Mouse (Mus musculus): ENCODE results near the gene Sdk1. TPM values are rescaled to one million over a fixed set of nuclear protein-coding genes. Genes with fewer than 3 reads are reported as not detected.

Sdk1 gene
- polyA plus RNA-seq, 1 experiment from 2014 or later: 1.7 TPM

- no peak for ATAC-seq (ENCODE audit: low FRiP score, low read depth)
- Histone ChIP-seq H3K27me3 (peaks cover 33% of the 10 kb centered on the region; the same call in 1 of the 2 replicates), H3K9me3 (peaks cover 5% of the 10 kb centered on the region; the same call in 1 of the 2 replicates), H3K27ac (replicated peaks) (no peak overlapping the region), H3K36me3 (no peaks in the 10 kb centered on the region), H3K4me2 (replicated peaks) (no peak overlapping the region), H3K9ac (replicated peaks) (no peak overlapping the region), H3K4me3 (no peak overlapping the region), H3K4me1 (no peaks in the 10 kb centered on the region)
- 80% methylated on average over 5 of the region's 5 CpGs for WGBS
Measured at GRCm38 (mm10) chr5:142188765-142189164, 947.5 kb downstream of the Sdk1 start.

GRCm38 (mm10) chr5:142209911-142210310 lies 968.6 kb downstream of the Sdk1 start:
- no peak overlapping the region for H3K4me3 ChIP-seq
- H3K9ac ChIP-seq (replicated peaks): no peak overlapping the region
- H3K9me3 ChIP-seq: no peaks in the 10 kb centered on the region
- H3K27ac ChIP-seq (replicated peaks): no peak overlapping the region
- no peaks in the 10 kb centered on the region for H3K4me1 ChIP-seq
- no peak for ATAC-seq (ENCODE audit: low FRiP score, low read depth)
- H3K4me2 ChIP-seq (replicated peaks): no peak overlapping the region
- no peaks in the 10 kb centered on the region for H3K36me3 ChIP-seq
- no peaks in the 10 kb centered on the region for H3K27me3 ChIP-seq

GRCm38 (mm10) chr5:142212252-142212651 lies 971.0 kb downstream of the Sdk1 start:
- WGBS: 75% methylated on average over 11 of the region's 11 CpGs
- no peak overlapping the region for H3K4me3 ChIP-seq
- no peak overlapping the region for H3K4me2 ChIP-seq (replicated peaks)
- no peaks in the 10 kb centered on the region for H3K27me3 ChIP-seq
- H3K4me1 ChIP-seq: no peaks in the 10 kb centered on the region
- no peaks in the 10 kb centered on the region for H3K9me3 ChIP-seq
- H3K36me3 ChIP-seq: no peaks in the 10 kb centered on the region
- no peak overlapping the region for H3K9ac ChIP-seq (replicated peaks)
- ATAC-seq (ENCODE audit: low FRiP score, low read depth): no peak
- no peak overlapping the region for H3K27ac ChIP-seq (replicated peaks)

- H3K36me3 ChIP-seq: no peaks in the 10 kb centered on the region
- H3K4me2 ChIP-seq (replicated peaks): no peak overlapping the region
- no peak overlapping the region for H3K27ac ChIP-seq (replicated peaks)
- H3K4me3 ChIP-seq: no peak overlapping the region
- H3K9me3 ChIP-seq: peaks cover 4% of the 10 kb centered on the region; the same call in 1 of the 2 replicates
- no peaks in the 10 kb centered on the region for H3K27me3 ChIP-seq
- H3K9ac ChIP-seq (replicated peaks): no peak overlapping the region
- H3K4me1 ChIP-seq: no peaks in the 10 kb centered on the region
- 87% methylated on average over 5 of the region's 5 CpGs for WGBS
- ATAC-seq (ENCODE audit: low FRiP score, low read depth): no peak
Measured at GRCm38 (mm10) chr5:142215981-142216380, 974.7 kb downstream of the Sdk1 start.

- no peak overlapping the region for H3K4me2 ChIP-seq (replicated peaks)
- H3K27me3 ChIP-seq: no peaks in the 10 kb centered on the region
- no peak overlapping the region for H3K4me3 ChIP-seq
- no peak overlapping the region for H3K27ac ChIP-seq (replicated peaks)
- H3K36me3 ChIP-seq: no peaks in the 10 kb centered on the region
- 91% methylated on average over 12 of the region's 12 CpGs for WGBS
- H3K9ac ChIP-seq (replicated peaks): no peak overlapping the region
- no peaks in the 10 kb centered on the region for H3K4me1 ChIP-seq
- ATAC-seq (ENCODE audit: low FRiP score, low read depth): no peak
- H3K9me3 ChIP-seq: peaks cover 4% of the 10 kb centered on the region; the same call in 1 of the 2 replicates
Measured at GRCm38 (mm10) chr5:142220851-142221503, 979.7 kb downstream of the Sdk1 start.

GRCm38 (mm10) chr5:142228957-142229810 lies 987.9 kb downstream of the Sdk1 start:
- Histone ChIP-seq H3K27ac (replicated peaks) (no peak overlapping the region), H3K27me3 (no peaks in the 10 kb centered on the region), H3K9me3 (no peaks in the 10 kb centered on the region), H3K36me3 (no peaks in the 10 kb centered on the region), H3K4me3 (no peak overlapping the region), H3K4me2 (replicated peaks) (no peak overlapping the region), H3K4me1 (no peaks in the 10 kb centered on the region), H3K9ac (replicated peaks) (no peak overlapping the region)
- ATAC-seq (ENCODE audit: low FRiP score, low read depth): no peak
- 74% methylated on average over 18 of the region's 18 CpGs for WGBS

GRCm38 (mm10) chr5:142229811-142230205 lies 988.5 kb downstream of the Sdk1 start:
- WGBS: 89% methylated on average over 8 of the region's 8 CpGs
- ATAC-seq (ENCODE audit: low FRiP score, low read depth): no peak
- no peak overlapping the region for H3K27ac ChIP-seq (replicated peaks)
- no peak overlapping the region for H3K4me3 ChIP-seq
- H3K27me3 ChIP-seq: no peaks in the 10 kb centered on the region
- no peak overlapping the region for H3K4me2 ChIP-seq (replicated peaks)
- no peaks in the 10 kb centered on the region for H3K4me1 ChIP-seq
- no peaks in the 10 kb centered on the region for H3K9me3 ChIP-seq
- no peaks in the 10 kb centered on the region for H3K36me3 ChIP-seq
- no peak overlapping the region for H3K9ac ChIP-seq (replicated peaks)

- Histone ChIP-seq H3K27ac (replicated peaks) (no peak overlapping the region), H3K27me3 (no peaks in the 10 kb centered on the region), H3K4me1 (no peaks in the 10 kb centered on the region), H3K36me3 (no peaks in the 10 kb centered on the region), H3K9me3 (0 out of 2 replicates have a peak, but pooled peaks cover 3% of the 10 kb centered on the region), H3K4me3 (no peak overlapping the region), H3K4me2 (replicated peaks) (no peak overlapping the region), H3K9ac (replicated peaks) (no peak overlapping the region)
- 94% methylated on average over 6 of the region's 6 CpGs for WGBS
- no peak for ATAC-seq (ENCODE audit: low FRiP score, low read depth)
Measured at GRCm38 (mm10) chr5:142240288-142240687, 999.0 kb downstream of the Sdk1 start.

- Histone ChIP-seq H3K27ac (replicated peaks) (no peak overlapping the region), H3K27me3 (no peaks in the 10 kb centered on the region), H3K4me3 (no peak overlapping the region), H3K36me3 (no peaks in the 10 kb centered on the region), H3K9ac (replicated peaks) (no peak overlapping the region), H3K4me1 (no peaks in the 10 kb centered on the region), H3K9me3 (0 out of 2 replicates have a peak, but pooled peaks cover 4% of the 10 kb centered on the region), H3K4me2 (replicated peaks) (no peak overlapping the region)
- WGBS: 40% methylated on average over 3 of the region's 3 CpGs
- no peak for ATAC-seq (ENCODE audit: low FRiP score, low read depth)
Measured at GRCm38 (mm10) chr5:142242597-142242996, 1001.3 kb downstream of the Sdk1 start.

GRCm38 (mm10) chr5:142243069-142243468 lies 1001.8 kb downstream of the Sdk1 start:
- no peaks in the 10 kb centered on the region for H3K36me3 ChIP-seq
- 92% methylated on average over 2 of the region's 2 CpGs for WGBS
- H3K4me3 ChIP-seq: no peak overlapping the region
- no peaks in the 10 kb centered on the region for H3K4me1 ChIP-seq
- no peaks in the 10 kb centered on the region for H3K27me3 ChIP-seq
- no peak overlapping the region for H3K9ac ChIP-seq (replicated peaks)
- H3K9me3 ChIP-seq: 0 out of 2 replicates have a peak, but pooled peaks cover 4% of the 10 kb centered on the region
- no peak for ATAC-seq (ENCODE audit: low FRiP score, low read depth)
- H3K4me2 ChIP-seq (replicated peaks): no peak overlapping the region
- no peak overlapping the region for H3K27ac ChIP-seq (replicated peaks)

GRCm38 (mm10) chr5:142256231-142256630 lies 1014.9 kb downstream of the Sdk1 start:
- H3K4me2 ChIP-seq (replicated peaks): no peak overlapping the region

GRCm38 (mm10) chr5:142258716-142259115 lies 1017.4 kb downstream of the Sdk1 start:
- H3K4me1 ChIP-seq: no peaks in the 10 kb centered on the region
- H3K4me2 ChIP-seq (replicated peaks): no peak overlapping the region
- H3K9ac ChIP-seq (replicated peaks): no peak overlapping the region
- no peaks in the 10 kb centered on the region for H3K9me3 ChIP-seq
- no peaks in the 10 kb centered on the region for H3K36me3 ChIP-seq
- ATAC-seq (ENCODE audit: low FRiP score, low read depth): no peak
- H3K4me3 ChIP-seq: no peak overlapping the region
- WGBS: 95% methylated on average over 7 of the region's 7 CpGs
- H3K27me3 ChIP-seq: no peaks in the 10 kb centered on the region
- no peak overlapping the region for H3K27ac ChIP-seq (replicated peaks)

More at GRCm38 (mm10) chr5:142256231-142256630, 1014.9 kb downstream of the Sdk1 start:
- 73% methylated on average over 6 of the region's 6 CpGs for WGBS
- H3K27me3 ChIP-seq: no peaks in the 10 kb centered on the region
- no peaks in the 10 kb centered on the region for H3K4me1 ChIP-seq
- H3K9ac ChIP-seq (replicated peaks): no peak overlapping the region
- H3K9me3 ChIP-seq: no peaks in the 10 kb centered on the region
- H3K36me3 ChIP-seq: no peaks in the 10 kb centered on the region
- ATAC-seq (ENCODE audit: low FRiP score, low read depth): no peak
- no peak overlapping the region for H3K27ac ChIP-seq (replicated peaks)
- H3K4me3 ChIP-seq: no peak overlapping the region

All from midbrain, embryonic 12.5 days (tissue).